Mouse (Mus musculus) forebrain, embryonic 11.5 days (tissue): Measurements from ENCODE around the gene 1110059E24Rik. TPM values are rescaled to one million over a fixed set of nuclear protein-coding genes. Genes with fewer than 3 reads are reported as not detected.

Experiments
- ATAC-seq: fragments of 200-750 bp; cut with Nextera tagmentation; replicated peaks from 2 replicates; pipeline ENCODE4 v1.8.0; 2017; ENCODE audit warnings: moderate TSS enrichment; ENCODE audit not compliant: low FRiP score
- DNase-seq: peaks from one replicate; pipeline ENCODE4 v3.0.0-alpha.2; 2017; ENCODE audit warnings: low spot score
- H3K27ac ChIP-seq: fragments of 300-500 bp; sonication (generic); 2 replicates; pipeline ENCODE4 v1.5.1; 2014; ENCODE audit warnings: low read depth, low read length
- H3K27me3 ChIP-seq: fragments of 300-500 bp; sonication (generic); 2 replicates; pipeline ENCODE4 v1.6.1; 2014; ENCODE audit warnings: mild to moderate bottlenecking, low read length, mixed read lengths; ENCODE audit not compliant: control insufficient read depth, insufficient read depth
- H3K36me3 ChIP-seq: fragments of 300-500 bp; sonication (generic); 2 replicates; pipeline ENCODE4 v1.6.1; 2014; ENCODE audit warnings: mild to moderate bottlenecking, low read length, moderate library complexity, mixed read lengths; ENCODE audit not compliant: control insufficient read depth, insufficient read depth
- H3K4me1 ChIP-seq: fragments of 300-500 bp; sonication (generic); replicated peaks from 2 replicates; pipeline ENCODE4 v1.6.1; 2014; ENCODE audit warnings: low read length, mixed read lengths; ENCODE audit not compliant: control insufficient read depth, insufficient read depth
- H3K4me2 ChIP-seq: fragments of 300-500 bp; sonication (generic); 2 replicates; pipeline ENCODE4 v1.6.1; 2014; ENCODE audit warnings: low read depth, mild to moderate bottlenecking, low read length, moderate library complexity, mixed read lengths; ENCODE audit not compliant: severe bottlenecking
- H3K4me3 ChIP-seq: fragments of 300-500 bp; sonication (generic); 2 replicates; pipeline ENCODE4 v1.5.1; 2014; ENCODE audit warnings: low read depth, low read length
- H3K9ac ChIP-seq: fragments of 300-500 bp; sonication (generic); 2 replicates; pipeline ENCODE4 v1.6.1; 2014; ENCODE audit warnings: low read length
- H3K9me3 ChIP-seq: fragments of 300-500 bp; sonication (generic); 2 replicates; pipeline ENCODE4 v1.6.1; 2016; ENCODE audit warnings: low read length, mixed read lengths; ENCODE audit not compliant: control insufficient read depth
- WGBS: fragments of 180-500 bp; shearing (Covaris S2); extraction: QIAGEN DNeasy Blood & Tissue Kit; methylation state at CpG from one replicate; pipeline ENCODE4 v1.1.7; 2014; 5-methylcytosine and 5-hydroxymethylcytosine counted together
- polyA plus RNA-seq: library from polyadenylated mRNA; unstranded; fragments of >200 nt; fragmentation: Nextera tagmentation; extraction: Ambion mirVana; gene quantifications from 2 replicates; pipeline ENCODE4 v1.2.1, GENCODE M21; 2014

The 1110059E24Rik gene
- polyA plus RNA-seq, 1 experiment from 2014 or later, result 70.4 TPM

DNA sequence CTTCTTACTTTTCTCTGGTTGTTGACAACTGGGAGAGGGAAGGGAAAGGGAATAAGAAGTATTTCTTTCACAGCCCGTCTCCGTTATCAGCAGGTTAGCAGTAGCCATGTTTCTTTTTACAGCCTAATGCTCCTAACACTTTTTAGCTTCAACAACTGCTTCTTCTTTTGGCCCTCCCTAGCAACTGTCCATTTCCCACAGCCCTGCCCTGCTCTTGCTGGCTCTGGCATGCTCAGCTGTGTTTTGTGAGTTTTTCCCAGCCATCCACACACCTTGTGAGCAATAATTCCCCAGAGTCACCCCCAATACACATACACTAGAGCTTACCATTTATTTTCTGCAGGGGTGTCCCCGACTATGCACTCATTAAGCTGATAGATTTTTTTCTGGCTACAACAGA is 75.3 kb downstream of the 1110059E24Rik start:
- H3K36me3 ChIP-seq, result no peaks in the 10 kb centered on the region
- no peak for ATAC-seq
- H3K9ac ChIP-seq, result no peak overlapping the region
- H3K4me3 ChIP-seq, result no peak overlapping the region
- no peaks in the 10 kb centered on the region for H3K27me3 ChIP-seq
- no peak overlapping the region for H3K4me2 ChIP-seq
- 78% methylated on average over 3 of the region's 3 CpGs for WGBS
- H3K4me1 ChIP-seq, result no peaks in the 10 kb centered on the region
- DNase-seq, result no peak
- H3K9me3 ChIP-seq, result no peaks in the 10 kb centered on the region
- H3K27ac ChIP-seq, result no peak overlapping the region

DNA sequence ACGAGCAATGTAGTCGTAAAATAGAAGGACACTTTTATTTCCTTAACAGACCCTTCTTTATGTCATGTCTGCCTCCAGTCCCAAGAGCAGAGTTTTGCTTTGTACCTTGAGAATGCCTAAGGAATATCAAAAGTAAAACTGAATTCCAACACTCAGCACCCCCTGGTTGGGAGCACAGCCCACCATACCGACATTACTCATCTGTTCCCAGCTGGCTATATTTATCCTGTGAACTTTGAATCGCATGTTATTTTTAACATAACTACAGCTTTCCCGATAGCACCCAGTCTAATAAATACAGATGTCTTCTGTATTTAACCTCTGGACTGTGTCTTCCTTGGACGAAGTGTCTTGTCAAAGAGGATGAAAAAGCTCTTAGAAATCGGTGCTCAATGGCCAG is 80.8 kb downstream of the 1110059E24Rik start:
- no peak overlapping the region for H3K9ac ChIP-seq
- 87% methylated on average over 7 of the region's 7 CpGs for WGBS
- H3K4me3 ChIP-seq, result no peak overlapping the region
- no peaks in the 10 kb centered on the region for H3K36me3 ChIP-seq
- H3K27me3 ChIP-seq, result no peaks in the 10 kb centered on the region
- ATAC-seq, result no peak
- H3K4me2 ChIP-seq, result no peak overlapping the region
- H3K9me3 ChIP-seq, result no peaks in the 10 kb centered on the region
- no peaks in the 10 kb centered on the region for H3K4me1 ChIP-seq
- no peak overlapping the region for H3K27ac ChIP-seq
- DNase-seq, result no peak

DNA sequence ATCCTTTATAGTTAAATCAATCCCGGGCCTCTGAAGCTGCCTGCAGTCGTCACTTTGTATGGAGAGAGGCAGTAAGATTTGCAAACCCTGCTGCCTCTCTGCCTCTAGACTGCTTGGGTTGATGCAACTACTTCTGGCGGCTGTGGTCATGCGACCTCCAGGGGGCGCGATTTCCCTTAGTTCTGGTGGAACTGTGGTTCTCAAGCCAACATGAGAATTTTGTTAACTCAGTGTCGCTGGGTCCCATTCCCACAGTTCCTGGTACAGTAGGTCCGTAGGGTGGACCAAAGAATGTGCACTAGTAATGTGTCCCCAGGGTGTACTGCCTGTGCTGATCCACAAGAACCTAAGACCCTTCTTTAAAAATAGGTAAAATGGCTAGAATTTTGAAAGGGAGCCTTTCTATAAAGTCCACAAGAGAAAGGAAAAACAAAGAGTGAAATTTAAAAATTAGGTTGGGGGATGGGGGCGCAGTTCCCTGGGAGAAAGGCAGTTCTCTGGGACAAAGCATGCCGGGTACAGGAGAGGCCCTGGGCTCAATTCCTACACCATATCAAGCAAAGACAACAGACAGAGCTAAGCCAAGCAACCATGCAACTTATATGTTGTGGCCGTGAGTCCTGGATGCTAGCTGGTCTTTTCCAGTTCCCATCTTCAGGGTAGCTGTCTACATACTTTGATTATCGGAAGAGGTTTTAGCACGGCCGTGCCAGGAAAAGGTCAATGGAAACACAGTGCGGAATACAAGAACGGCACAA is 81.4 kb downstream of the 1110059E24Rik start:
- WGBS, result 50% methylated on average over 16 of the region's 16 CpGs
- H3K4me2 ChIP-seq, result no peak overlapping the region

DNA sequence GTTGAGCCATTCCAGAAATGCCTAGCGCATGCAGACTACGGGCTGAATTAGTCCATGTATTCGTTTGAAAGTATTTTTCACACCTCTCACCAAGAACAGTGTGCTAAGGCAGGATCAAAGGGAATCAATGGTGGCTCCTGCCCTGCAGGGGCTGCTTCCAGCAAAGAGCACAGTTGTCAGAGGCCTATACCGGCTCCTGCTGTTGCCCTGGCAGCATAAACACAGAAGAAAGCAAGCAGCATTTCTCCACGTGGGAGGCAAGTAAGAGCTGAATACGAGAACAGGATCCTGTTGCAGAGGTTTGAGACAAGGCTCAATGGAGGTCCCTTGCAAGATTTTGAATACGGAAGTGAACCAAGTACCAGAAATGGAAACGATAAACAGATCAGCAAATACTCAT is 82.0 kb downstream of the 1110059E24Rik start:
- Histone ChIP-seq H3K36me3 (no peaks in the 10 kb centered on the region), H3K4me3 (no peak overlapping the region), H3K4me2 (no peak overlapping the region), H3K27me3 (no peaks in the 10 kb centered on the region), H3K9me3 (no peaks in the 10 kb centered on the region), H3K27ac (no peak overlapping the region), H3K4me1 (no peaks in the 10 kb centered on the region), H3K9ac (no peak overlapping the region)
- peak; percentile 53 for DNase-seq
- whole genome bisulfite sequencing, result 48% methylated on average over 8 of the region's 8 CpGs
- ATAC-seq, result peak; percentile 40

More for the DNA sequence above, 81.4 kb downstream of the 1110059E24Rik start:
- ATAC-seq, result peak; percentile 65
- Histone ChIP-seq H3K36me3 (no peaks in the 10 kb centered on the region), H3K9ac (no peak overlapping the region), H3K27ac (no peak overlapping the region), H3K9me3 (no peaks in the 10 kb centered on the region), H3K4me3 (no peak overlapping the region), H3K27me3 (no peaks in the 10 kb centered on the region), H3K4me1 (no peaks in the 10 kb centered on the region)
- peak; percentile 88 for DNase-seq

DNA sequence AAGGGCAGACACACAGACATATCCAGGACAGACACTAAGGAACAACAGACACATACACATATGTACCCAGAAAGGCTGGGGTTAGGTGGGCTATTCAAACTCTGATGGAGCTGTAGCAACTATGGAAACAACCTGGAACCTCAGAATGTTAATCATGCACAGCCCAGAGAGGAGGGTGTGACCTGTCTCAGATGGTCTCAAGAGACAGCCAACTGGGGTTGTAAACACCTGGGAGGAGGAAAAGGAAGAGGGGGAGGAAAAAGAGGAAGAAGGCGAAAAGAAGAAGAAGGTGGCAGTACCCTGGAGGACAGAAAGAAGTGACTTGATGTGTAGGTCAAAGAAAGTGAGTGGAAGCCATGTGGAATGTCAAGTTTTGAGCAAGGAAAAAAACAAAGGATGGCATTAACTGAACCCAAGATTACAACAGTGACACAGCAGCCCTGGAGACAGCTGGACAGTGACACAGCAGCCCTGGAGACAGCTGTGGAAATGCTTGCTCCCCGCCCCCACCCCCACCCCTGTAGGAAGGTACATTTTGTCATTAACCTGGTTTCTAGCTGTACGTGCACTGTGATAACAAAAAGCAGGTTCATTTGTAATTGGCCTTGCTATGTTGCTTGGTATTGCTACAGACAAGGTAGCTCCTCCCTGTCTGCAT is 84.1 kb downstream of the 1110059E24Rik start:
- H3K4me2 ChIP-seq, result no peak overlapping the region
- no peak overlapping the region for H3K27ac ChIP-seq
- no peaks in the 10 kb centered on the region for H3K36me3 ChIP-seq
- no peaks in the 10 kb centered on the region for H3K27me3 ChIP-seq
- 89% methylated on average over 3 of the region's 3 CpGs for WGBS
- DNase-seq (peak; percentile 37), ATAC-seq (no peak)
- H3K9me3 ChIP-seq, result no peaks in the 10 kb centered on the region
- H3K4me1 ChIP-seq, result no peaks in the 10 kb centered on the region
- no peak overlapping the region for H3K4me3 ChIP-seq
- H3K9ac ChIP-seq, result no peak overlapping the region

DNA sequence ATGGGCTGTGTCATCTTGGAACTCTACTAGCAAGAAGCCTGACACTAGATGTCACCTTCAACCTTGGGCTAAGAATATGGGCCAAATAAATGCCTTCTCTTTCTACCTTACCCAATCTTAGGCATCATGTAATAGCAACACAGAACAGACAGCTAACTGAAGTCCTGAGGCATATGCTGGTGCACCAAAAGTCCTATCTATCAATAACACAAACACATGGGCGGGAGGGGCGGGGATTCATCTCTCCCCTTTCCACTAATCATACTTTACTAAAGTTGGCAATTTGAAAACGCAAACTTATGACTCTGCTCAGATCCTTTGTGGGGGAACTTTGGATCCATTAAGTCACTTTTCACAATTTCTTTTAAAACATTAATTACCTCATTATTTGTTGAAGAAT is 84.8 kb downstream of the 1110059E24Rik start:
- Histone ChIP-seq H3K9me3 (no peaks in the 10 kb centered on the region), H3K36me3 (no peaks in the 10 kb centered on the region), H3K9ac (no peak overlapping the region), H3K4me3 (no peak overlapping the region), H3K27ac (no peak overlapping the region), H3K4me1 (no peaks in the 10 kb centered on the region), H3K27me3 (no peaks in the 10 kb centered on the region), H3K4me2 (no peak overlapping the region)
- ATAC-seq (no peak), DNase-seq (no peak)
- WGBS, result 91% methylated on average over 3 of the region's 3 CpGs

DNA sequence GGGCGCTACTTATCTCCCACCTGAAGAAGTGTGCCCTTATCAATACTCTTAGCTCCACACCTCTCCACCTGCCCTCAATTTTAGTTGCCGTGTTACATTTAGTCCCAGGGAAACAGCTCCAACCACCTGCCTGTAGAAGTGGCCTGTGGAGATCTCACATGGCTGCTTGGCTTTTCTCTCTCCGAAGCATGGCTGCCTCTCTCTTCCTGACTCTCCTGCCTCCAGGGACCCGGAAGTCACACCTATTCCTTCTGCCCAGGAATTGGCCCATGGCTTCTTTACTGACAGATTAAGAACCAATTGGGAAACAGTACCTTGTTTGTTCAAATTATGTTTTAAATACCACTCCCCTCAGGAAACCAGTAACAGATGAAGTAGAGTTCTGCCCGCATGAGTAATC is 86.3 kb downstream of the 1110059E24Rik start:
- no peaks in the 10 kb centered on the region for H3K9me3 ChIP-seq

DNA sequence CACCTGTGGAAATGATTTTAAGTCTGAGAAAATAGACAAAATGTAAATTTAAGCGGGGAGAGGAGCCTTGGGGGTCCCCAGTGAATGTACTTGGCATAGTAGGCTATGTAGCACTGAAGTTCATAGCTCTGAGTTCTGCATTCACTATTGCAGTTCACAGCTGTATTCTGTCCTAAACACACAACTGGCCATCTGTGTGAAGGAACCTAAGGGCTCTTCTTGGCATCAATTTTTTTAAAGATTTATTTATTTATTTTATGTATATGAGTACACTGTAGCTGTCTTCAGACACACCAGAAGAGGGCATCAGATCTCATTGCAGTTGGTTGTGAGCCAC is 88.3 kb downstream of the 1110059E24Rik start:
- no peaks in the 10 kb centered on the region for H3K4me1 ChIP-seq
- peak; percentile 42; the same call in 1 of the 2 replicates for ATAC-seq
- H3K27me3 ChIP-seq, result no peaks in the 10 kb centered on the region
- 3% methylated on average over 1 of the region's 1 CpGs for WGBS
- H3K9me3 ChIP-seq, result no peaks in the 10 kb centered on the region
- DNase-seq, result no peak
- H3K27ac ChIP-seq, result no peak overlapping the region
- no peak overlapping the region for H3K4me2 ChIP-seq
- H3K9ac ChIP-seq, result no peak overlapping the region
- no peaks in the 10 kb centered on the region for H3K36me3 ChIP-seq
- no peak overlapping the region for H3K4me3 ChIP-seq

More for the DNA sequence above, 86.3 kb downstream of the 1110059E24Rik start:
- ATAC-seq (no peak), DNase-seq (no peak)
- no peaks in the 10 kb centered on the region for H3K36me3 ChIP-seq
- H3K4me1 ChIP-seq, result no peaks in the 10 kb centered on the region
- no peak overlapping the region for H3K4me3 ChIP-seq
- H3K27ac ChIP-seq, result no peak overlapping the region
- 87% methylated on average over 5 of the region's 5 CpGs for WGBS
- H3K9ac ChIP-seq, result no peak overlapping the region
- H3K4me2 ChIP-seq, result no peak overlapping the region
- no peaks in the 10 kb centered on the region for H3K27me3 ChIP-seq
